In the genomic region with DNA sequence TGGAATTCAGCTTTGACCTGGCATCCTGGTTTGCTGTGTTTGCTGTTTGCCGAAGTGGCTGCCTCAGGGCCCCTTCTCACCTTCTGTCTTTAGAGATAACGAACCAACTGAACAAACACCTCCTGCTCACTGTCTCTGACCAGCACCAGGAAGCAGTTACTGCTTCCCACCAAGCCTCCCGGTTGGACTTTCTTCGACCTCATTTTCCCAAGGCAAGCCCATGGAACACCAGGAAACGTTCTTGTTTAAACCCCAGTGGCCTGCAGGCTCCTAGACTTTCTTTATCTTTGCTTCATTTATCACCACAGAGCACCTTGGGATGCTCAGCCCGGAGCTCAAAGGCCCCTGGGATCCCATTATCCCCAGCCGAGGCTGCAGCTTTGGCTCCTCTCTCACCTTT, we compare ENCODE assay signal across 28 mouse cellular contexts.
DNase-seq lines count a peak whose midpoint lies in the region; ATAC-seq and TF ChIP-seq lines count a peak whose summit lies in the region.
"Had no signal": no experiment of that assay in that cellular context is flagged by ENCODE, and none has a peak within 500 bp of the region (broad histone marks: within the 10 kb centered on the region; RNA-seq: fewer than 3 reads in every experiment).

No protein-coding gene starts in this region.

- no peak overlapping the region for H3K9ac ChIP-seq in liver, embryonic 12.5 days
- no peak overlapping the region for H3K9ac ChIP-seq in liver, postnatal 0 days (replicated peaks)
- H3K9ac ChIP-seq in liver, embryonic 13.5 days, result no peak overlapping the region
- H3K9ac ChIP-seq in stomach, postnatal 0 days (ENCODE audit: low read length), result no peak overlapping the region
- H3K9ac ChIP-seq: embryonic facial prominence, embryonic 12.5 days; kidney, embryonic 15.5 days; limb, embryonic 15.5 days had no signal

- H3K36me3 ChIP-seq in heart, embryonic 10.5 days, result no peaks in the 10 kb centered on the region
- H3K36me3 ChIP-seq in liver, embryonic 12.5 days, result no peaks in the 10 kb centered on the region
- H3K36me3 ChIP-seq in liver, postnatal 0 days (replicated peaks; ENCODE audit: insufficient read depth, low read length), result no peaks in the 10 kb centered on the region
- H3K36me3 ChIP-seq in liver, embryonic 13.5 days, result no peaks in the 10 kb centered on the region
- H3K36me3 ChIP-seq in stomach, postnatal 0 days (ENCODE audit: control insufficient read depth, insufficient read depth, low read length), result no peaks in the 10 kb centered on the region
- H3K36me3 ChIP-seq: embryonic facial prominence, embryonic 12.5 days; G1E; kidney, embryonic 15.5 days; limb, embryonic 10.5 days; limb, embryonic 15.5 days had no signal

- no peak for TF ChIP-seq CTCF in liver, postnatal 0 days (IDR thresholded peaks at IDR 0.05; ENCODE audit: low read depth)
- no peak for TF ChIP-seq CTCF in stomach, postnatal 0 days (IDR thresholded peaks at IDR 0.05; ENCODE audit: low read depth)

- no peak overlapping the region for H3K4me3 ChIP-seq in heart, embryonic 10.5 days
- H3K4me3 ChIP-seq in liver, embryonic 12.5 days, result no peak overlapping the region
- no peak overlapping the region for H3K4me3 ChIP-seq in liver, postnatal 0 days (ENCODE audit: low read depth, low read length)
- H3K4me3 ChIP-seq in liver, embryonic 13.5 days (replicated peaks), result no peak overlapping the region
- no peak overlapping the region for H3K4me3 ChIP-seq in stomach, postnatal 0 days (ENCODE audit: low read depth, low read length)
- H3K4me3 ChIP-seq: embryonic facial prominence, embryonic 12.5 days; gastrocnemius, adult 2 months; heart, adult 2 months; kidney, embryonic 15.5 days; limb, embryonic 10.5 days; limb, embryonic 15.5 days had no signal

- H3K27me3 ChIP-seq in heart, embryonic 10.5 days (ENCODE audit: insufficient read depth, poor library complexity, severe bottlenecking), result peaks cover 25% of the 10 kb centered on the region
- H3K27me3 ChIP-seq in liver, embryonic 12.5 days (replicated peaks), result peaks cover 35% of the 10 kb centered on the region
- no peaks in the 10 kb centered on the region for H3K27me3 ChIP-seq in liver, postnatal 0 days (ENCODE audit: insufficient read depth, low read length)
- H3K27me3 ChIP-seq in liver, embryonic 13.5 days, result 0 out of 2 replicates have a peak, but pooled peaks cover 13% of the 10 kb centered on the region
- no peaks in the 10 kb centered on the region for H3K27me3 ChIP-seq in stomach, postnatal 0 days (ENCODE audit: control insufficient read depth, insufficient read depth, low read length)
- H3K27me3 ChIP-seq: limb, embryonic 15.5 days had no signal

- H3K4me2 ChIP-seq in liver, embryonic 12.5 days, result no peak overlapping the region
- no peak overlapping the region for H3K4me2 ChIP-seq in liver, postnatal 0 days (ENCODE audit: low read depth, low read length)
- no peak overlapping the region for H3K4me2 ChIP-seq in liver, embryonic 13.5 days
- no peak overlapping the region for H3K4me2 ChIP-seq in stomach, postnatal 0 days (replicated peaks; ENCODE audit: low read depth)
- H3K4me2 ChIP-seq: embryonic facial prominence, embryonic 12.5 days; kidney, embryonic 15.5 days; limb, embryonic 15.5 days had no signal

- no peaks in the 10 kb centered on the region for H3K9me3 ChIP-seq in heart, embryonic 10.5 days
- H3K9me3 ChIP-seq in liver, embryonic 12.5 days (replicated peaks), result no peaks in the 10 kb centered on the region
- no peaks in the 10 kb centered on the region for H3K9me3 ChIP-seq in liver, postnatal 0 days (ENCODE audit: low read length)
- no peaks in the 10 kb centered on the region for H3K9me3 ChIP-seq in liver, embryonic 13.5 days (replicated peaks)
- no peaks in the 10 kb centered on the region for H3K9me3 ChIP-seq in stomach, postnatal 0 days (ENCODE audit: control insufficient read depth, low read length)
- H3K9me3 ChIP-seq: embryonic facial prominence, embryonic 12.5 days; G1E; kidney, embryonic 15.5 days; limb, embryonic 10.5 days; limb, embryonic 15.5 days had no signal

- no peak for TF ChIP-seq EP300 in liver, postnatal 0 days (IDR thresholded peaks at IDR 0.05; ENCODE audit: low read depth)
- TF ChIP-seq EP300 in stomach, postnatal 0 days (optimal IDR thresholded peaks at IDR 0.05), result no peak

- 0 out of 2 replicates have a peak, but pooled peaks have one; percentile 35 for ATAC-seq in liver, embryonic 12.5 days
- no peak for ATAC-seq in liver, postnatal 0 days
- no peak for ATAC-seq in liver, embryonic 13.5 days (ENCODE audit: low read depth)
- ATAC-seq in stomach, postnatal 0 days (ENCODE audit: low FRiP score, low TSS enrichment), result peak; percentile 67
- ATAC-seq: forebrain, embryonic 16.5 days; hindbrain, embryonic 16.5 days; lung, postnatal 0 days; midbrain, embryonic 16.5 days had no signal

- 7% methylated on average over 7 of the region's 7 CpGs for WGBS in heart, embryonic 10.5 days
- WGBS in liver, embryonic 12.5 days (ENCODE audit: insufficient replicate concordance), result 10% methylated on average over 7 of the region's 7 CpGs
- WGBS in liver, postnatal 0 days (ENCODE audit: insufficient replicate concordance), result 16% methylated on average over 7 of the region's 7 CpGs
- 7% methylated on average over 7 of the region's 7 CpGs for WGBS in liver, embryonic 13.5 days (ENCODE audit: insufficient replicate concordance)
- 22% methylated on average over 7 of the region's 7 CpGs for WGBS in stomach, postnatal 0 days

- no peak for DNase-seq in heart, embryonic 10.5 days (ENCODE audit: low spot score)
- DNase-seq in heart, postnatal 4 days, result no peak
- no peak for DNase-seq in liver, postnatal 0 days
- DNase-seq in liver, embryonic 13.5 days, result peak; percentile 9
- peak; percentile 45 for DNase-seq in stomach, postnatal 0 days (ENCODE audit: low spot score)
- no peak for DNase-seq in kidney, postnatal 25 days
- DNase-seq in cerebellum, postnatal 10 days, result no peak
- DNase-seq: adrenal gland, adult 8-10 months; cerebellum, adult 2 months; cerebellum, postnatal 25 days; gastrocnemius, adult 2 months; heart, adult 2 months; kidney, adult 11 months; kidney, postnatal 4 days; layer of hippocampus, postnatal 36 days; lung, adult 18-20 months; thymus, postnatal 25 days had no signal

- peaks cover 27% of the 10 kb centered on the region for H3K4me1 ChIP-seq in heart, embryonic 10.5 days
- peaks cover 21% of the 10 kb centered on the region for H3K4me1 ChIP-seq in liver, embryonic 12.5 days
- no peaks in the 10 kb centered on the region for H3K4me1 ChIP-seq in liver, postnatal 0 days (ENCODE audit: insufficient read depth)
- peaks cover 22% of the 10 kb centered on the region for H3K4me1 ChIP-seq in liver, embryonic 13.5 days (replicated peaks)
- no peaks in the 10 kb centered on the region for H3K4me1 ChIP-seq in stomach, postnatal 0 days (replicated peaks; ENCODE audit: control insufficient read depth, insufficient read depth)
- H3K4me1 ChIP-seq: embryonic facial prominence, embryonic 12.5 days had no signal

- H3K27ac ChIP-seq in heart, embryonic 10.5 days, result peak overlapping the region; percentile 38; the same call in 1 of the 2 replicates
- H3K27ac ChIP-seq in liver, embryonic 12.5 days, result no peak overlapping the region
- H3K27ac ChIP-seq in liver, postnatal 0 days (ENCODE audit: low read depth), result no peak overlapping the region
- H3K27ac ChIP-seq in liver, embryonic 13.5 days, result no peak overlapping the region
- H3K27ac ChIP-seq in stomach, postnatal 0 days (replicated peaks), result no peak overlapping the region
- H3K27ac ChIP-seq: embryonic facial prominence, embryonic 12.5 days; gastrocnemius, adult 2 months; heart, adult 2 months; kidney, embryonic 15.5 days; limb, embryonic 10.5 days; limb, embryonic 15.5 days; macrophage had no signal

Comparison
In these comparisons a context has a peak if more than half of its experiments do, and no peak if none do; other contexts are left out.
1. DNase-seq: peak in liver, embryonic 13.5 days (single experiment) and stomach, postnatal 0 days (single experiment); none in heart, embryonic 10.5 days (single experiment), heart, postnatal 4 days (single experiment), liver, postnatal 0 days (single experiment), kidney, postnatal 25 days (0 of 2) and cerebellum, postnatal 10 days (0 of 2).
2. ATAC-seq: peak in liver, embryonic 12.5 days (single experiment) and stomach, postnatal 0 days (single experiment); none in liver, postnatal 0 days (single experiment) and liver, embryonic 13.5 days (single experiment).